Mouse (Mus musculus): ENCODE results near the gene Guf1. TPM values are rescaled to one million over a fixed set of nuclear protein-coding genes. Genes with fewer than 3 reads are reported as not detected.

The Guf1 gene
- total RNA-seq (2014; rRNA removed) (26.7 and 36.5 TPM in 2 replicates), polyA plus RNA-seq (2015; fragmentation: Nextera tagmentation; extraction: Ambion mirVana) (35.4 and 41.7 TPM in 2 replicates)

DNA sequence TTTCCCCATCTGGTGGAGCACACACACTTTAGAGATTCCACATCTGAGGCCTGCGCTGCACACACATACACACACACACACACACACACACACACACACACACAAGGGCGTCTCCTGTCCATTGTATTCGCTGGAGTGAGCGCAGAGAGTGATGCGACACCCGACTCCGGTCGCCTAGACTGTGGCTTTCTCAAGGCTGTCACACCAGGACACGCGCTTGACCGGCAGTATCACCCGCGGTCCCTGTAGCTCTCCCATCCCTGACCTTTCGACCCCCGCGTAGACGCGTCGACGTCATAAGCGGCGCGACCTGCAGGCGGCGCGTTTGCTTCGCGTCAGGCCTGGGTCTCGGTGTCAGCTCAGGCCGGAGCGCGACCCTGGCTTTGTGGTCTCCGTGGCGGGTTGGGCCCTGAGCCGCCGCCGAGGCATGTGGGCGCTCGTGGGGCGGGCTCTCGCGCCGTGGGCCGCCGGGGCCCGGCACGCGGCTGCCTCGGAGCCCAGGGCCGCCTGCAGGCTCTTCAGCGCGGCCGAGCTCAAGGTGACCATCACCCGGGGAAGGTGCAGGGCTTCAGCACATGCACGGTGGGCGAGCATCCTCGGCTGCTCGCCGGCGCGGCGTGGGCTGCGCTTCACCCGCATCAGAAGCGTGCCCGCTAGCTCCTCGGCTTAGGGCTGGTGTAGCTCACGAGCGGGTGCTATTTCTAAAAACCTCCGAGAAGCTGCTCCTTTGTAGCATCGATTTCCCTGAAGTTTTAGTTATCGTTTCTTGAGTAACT, at the start of gene Guf1:
Gene Guf1, plus strand, starts transcription at position 296 of the 776 bp plus-strand sequence.
- peak within 1 kb of the TSS; percentile 92 for H3K9ac ChIP-seq (replicated peaks; ENCODE audit: low read length)
- peak; percentile 96 for ATAC-seq
- peak; percentile 96 for DNase-seq (ENCODE audit: low spot score)
- H3K27ac ChIP-seq, result peak within 1 kb of the TSS; percentile 96
- TF ChIP-seq CTCF (IDR thresholded peaks at IDR 0.05; ENCODE audit: low read depth), result peak; percentile 52
- peak within 1 kb of the TSS; percentile 74 for H3K4me2 ChIP-seq (ENCODE audit: low read depth, low read length)
- peak within 1 kb of the TSS; percentile 77 for H3K4me3 ChIP-seq (ENCODE audit: low read length)
- no peaks in the 10 kb centered on the region for H3K9me3 ChIP-seq (ENCODE audit: low read length)
- no peaks in the 10 kb centered on the region for H3K4me1 ChIP-seq (ENCODE audit: insufficient read depth, low read length)
- no peaks in the 10 kb centered on the region for H3K27me3 ChIP-seq (ENCODE audit: insufficient read depth, low read length)
- WGBS, result under 1% methylated on average over 71 of the region's 72 CpGs
- peaks cover 7% of the 10 kb centered on the region; the same call in 1 of the 2 replicates for H3K36me3 ChIP-seq (ENCODE audit: insufficient read depth, low read length)

DNA sequence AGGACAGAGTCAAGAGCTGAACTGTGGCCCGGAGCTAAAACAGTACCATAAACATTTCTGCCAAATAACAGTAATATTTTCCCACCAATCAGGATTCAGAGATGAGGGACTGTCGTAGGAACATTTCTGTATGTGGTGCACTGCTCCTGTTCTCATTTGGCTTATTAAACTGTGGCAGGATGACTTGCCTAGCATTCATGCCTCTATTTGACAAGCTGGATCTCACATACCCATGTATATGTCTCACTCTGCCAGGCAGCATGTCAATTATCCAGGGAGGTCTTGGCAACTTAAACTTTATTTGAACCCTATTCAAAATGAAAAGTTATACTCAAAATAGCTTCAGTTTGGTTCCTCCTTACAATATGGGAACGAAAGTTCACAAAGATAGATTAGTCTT, 49.7 kb upstream of the Guf1 start:
- ATAC-seq, result no peak
- Histone ChIP-seq H3K27me3 (ENCODE audit: insufficient read depth, low read length) (no peaks in the 10 kb centered on the region), H3K36me3 (ENCODE audit: insufficient read depth, low read length) (no peaks in the 10 kb centered on the region), H3K4me3 (ENCODE audit: low read length) (no peak overlapping the region), H3K9ac (replicated peaks; ENCODE audit: low read length) (no peak overlapping the region), H3K9me3 (ENCODE audit: low read length) (no peaks in the 10 kb centered on the region), H3K4me1 (ENCODE audit: insufficient read depth, low read length) (no peaks in the 10 kb centered on the region), H3K4me2 (ENCODE audit: low read depth, low read length) (no peak overlapping the region), H3K27ac (no peak overlapping the region)
- no peak for DNase-seq (ENCODE audit: low spot score)
- TF ChIP-seq CTCF (IDR thresholded peaks at IDR 0.05; ENCODE audit: low read depth), result no peak
- WGBS, result 85% methylated on average over 3 of the region's 3 CpGs

DNA sequence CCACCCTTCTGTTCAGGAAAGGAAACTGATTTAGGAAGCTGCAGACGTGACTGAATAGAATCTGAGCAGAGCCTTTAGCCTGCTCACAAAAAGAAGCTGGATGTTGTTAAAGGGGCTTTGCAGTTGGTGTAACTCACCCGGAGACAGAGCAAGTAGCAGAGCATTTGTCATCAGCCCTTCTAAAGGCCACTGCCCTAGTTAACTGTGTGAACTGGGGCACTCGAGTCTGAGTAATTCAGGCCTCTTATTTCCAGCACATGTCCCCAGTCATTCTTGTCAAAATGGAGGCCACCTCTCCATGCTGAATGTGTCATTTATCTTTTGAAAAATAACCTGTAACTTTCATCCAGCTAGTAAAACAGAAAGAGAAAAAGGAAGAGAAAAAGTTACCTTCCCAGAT, 45.1 kb upstream of the Guf1 start:
- no peak for TF ChIP-seq CTCF (IDR thresholded peaks at IDR 0.05; ENCODE audit: low read depth)
- 59% methylated on average over 3 of the region's 3 CpGs for WGBS
- no peak for DNase-seq (ENCODE audit: low spot score)
- Histone ChIP-seq H3K4me3 (ENCODE audit: low read length) (no peak overlapping the region), H3K36me3 (ENCODE audit: insufficient read depth, low read length) (no peaks in the 10 kb centered on the region), H3K27me3 (ENCODE audit: insufficient read depth, low read length) (no peaks in the 10 kb centered on the region), H3K9me3 (ENCODE audit: low read length) (no peaks in the 10 kb centered on the region), H3K4me2 (ENCODE audit: low read depth, low read length) (no peak overlapping the region), H3K27ac (no peak overlapping the region), H3K4me1 (ENCODE audit: insufficient read depth, low read length) (no peaks in the 10 kb centered on the region), H3K9ac (replicated peaks; ENCODE audit: low read length) (no peak overlapping the region)
- no peak for ATAC-seq

DNA sequence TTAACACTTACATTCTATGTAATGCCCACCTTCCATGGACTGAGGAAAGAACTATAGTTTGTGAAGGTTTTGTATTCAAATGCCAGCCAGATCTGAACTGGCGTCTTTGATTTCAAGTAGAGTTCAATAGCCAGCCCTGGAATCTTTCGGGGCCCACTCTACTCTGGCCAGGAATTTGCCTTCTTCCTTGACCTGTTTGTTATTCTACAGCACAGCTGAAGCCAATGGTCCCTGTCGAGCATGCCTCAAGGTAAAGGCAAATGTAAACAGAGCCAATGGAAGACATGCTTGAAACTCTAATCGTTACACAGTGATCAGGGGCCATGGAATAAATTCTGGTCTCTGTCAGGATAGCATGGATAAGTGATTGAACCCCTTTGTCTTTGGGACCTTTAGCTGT, 44.5 kb upstream of the Guf1 start:
- DNase-seq (ENCODE audit: low spot score), result no peak
- Histone ChIP-seq H3K4me2 (ENCODE audit: low read depth, low read length) (no peak overlapping the region), H3K9me3 (ENCODE audit: low read length) (no peaks in the 10 kb centered on the region), H3K27me3 (ENCODE audit: insufficient read depth, low read length) (no peaks in the 10 kb centered on the region), H3K27ac (no peak overlapping the region), H3K9ac (replicated peaks; ENCODE audit: low read length) (no peak overlapping the region), H3K36me3 (ENCODE audit: insufficient read depth, low read length) (no peaks in the 10 kb centered on the region), H3K4me3 (ENCODE audit: low read length) (no peak overlapping the region), H3K4me1 (ENCODE audit: insufficient read depth, low read length) (no peaks in the 10 kb centered on the region)
- 82% methylated on average over 4 of the region's 4 CpGs for whole genome bisulfite sequencing
- no peak for TF ChIP-seq CTCF (IDR thresholded peaks at IDR 0.05; ENCODE audit: low read depth)
- ATAC-seq, result no peak

DNA sequence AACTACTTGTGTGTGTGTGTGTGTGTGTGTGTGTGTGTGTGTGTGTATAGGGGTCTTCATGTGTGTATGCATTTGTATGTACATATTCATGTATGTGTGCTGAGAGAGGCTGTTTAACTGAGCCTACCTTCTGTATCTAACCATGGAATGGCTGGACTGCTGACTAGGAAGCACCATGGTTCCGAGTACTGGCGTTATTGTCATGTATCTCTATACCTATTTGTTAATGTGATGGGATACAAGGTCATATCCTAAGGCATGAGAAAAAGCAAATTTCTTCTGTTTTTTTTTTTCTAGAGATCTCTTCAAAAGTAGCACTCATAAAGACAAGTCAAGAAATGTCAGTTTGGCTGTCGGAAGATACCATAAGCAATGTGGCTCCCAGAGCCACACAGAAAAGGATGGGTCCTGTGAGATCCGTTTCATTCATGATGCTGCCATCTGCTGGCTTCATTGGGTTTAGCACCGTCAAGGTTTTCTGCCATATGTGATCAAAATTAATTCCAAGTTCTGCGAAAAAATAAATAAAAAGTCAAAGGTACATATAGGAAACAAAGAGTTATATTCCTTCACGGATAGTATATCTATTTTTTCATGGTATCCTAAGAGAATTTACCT, 36.0 kb upstream of the Guf1 start:
- no peaks in the 10 kb centered on the region for H3K27me3 ChIP-seq (ENCODE audit: insufficient read depth, low read length)
- no peaks in the 10 kb centered on the region for H3K9me3 ChIP-seq (ENCODE audit: low read length)
- WGBS, result 32% methylated on average over 7 of the region's 7 CpGs
- DNase-seq (ENCODE audit: low spot score), result peak; percentile 87
- H3K4me2 ChIP-seq (ENCODE audit: low read depth, low read length), result no peak overlapping the region
- peak; percentile 63; the same call in 1 of the 2 replicates for ATAC-seq
- H3K4me3 ChIP-seq (ENCODE audit: low read length), result no peak overlapping the region
- TF ChIP-seq CTCF (IDR thresholded peaks at IDR 0.05; ENCODE audit: low read depth), result peak; percentile 80
- H3K9ac ChIP-seq (replicated peaks; ENCODE audit: low read length), result no peak overlapping the region
- H3K27ac ChIP-seq, result no peak overlapping the region
- no peaks in the 10 kb centered on the region for H3K36me3 ChIP-seq (ENCODE audit: insufficient read depth, low read length)
- H3K4me1 ChIP-seq (ENCODE audit: insufficient read depth, low read length), result no peaks in the 10 kb centered on the region

DNA sequence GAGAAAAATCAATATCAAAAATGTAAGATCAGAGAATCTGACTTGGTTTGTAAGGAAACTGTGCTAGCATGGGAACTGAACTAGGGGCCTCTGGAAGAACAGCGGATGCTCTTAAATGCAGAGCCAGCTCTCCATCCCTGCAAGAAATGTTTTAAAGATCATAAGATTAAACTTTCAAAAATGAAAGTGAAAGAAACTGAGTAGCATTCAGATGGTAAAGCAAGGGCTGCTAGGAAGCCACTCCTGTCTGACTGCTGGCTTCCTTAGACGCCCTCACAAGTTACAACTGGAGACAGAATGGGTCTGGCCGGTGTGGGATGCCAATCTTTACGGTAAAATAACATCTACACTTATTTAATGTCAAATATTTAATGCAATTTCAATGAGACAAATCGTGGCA, 34.7 kb upstream of the Guf1 start:
- no peaks in the 10 kb centered on the region for H3K4me1 ChIP-seq (ENCODE audit: insufficient read depth, low read length)
- 72% methylated on average over 5 of the region's 5 CpGs for WGBS
- no peak for TF ChIP-seq CTCF (IDR thresholded peaks at IDR 0.05; ENCODE audit: low read depth)
- H3K9me3 ChIP-seq (ENCODE audit: low read length), result no peaks in the 10 kb centered on the region
- no peak for ATAC-seq
- no peaks in the 10 kb centered on the region for H3K36me3 ChIP-seq (ENCODE audit: insufficient read depth, low read length)
- no peak overlapping the region for H3K9ac ChIP-seq (replicated peaks; ENCODE audit: low read length)
- no peak for DNase-seq (ENCODE audit: low spot score)
- H3K4me3 ChIP-seq (ENCODE audit: low read length), result no peak overlapping the region
- no peaks in the 10 kb centered on the region for H3K27me3 ChIP-seq (ENCODE audit: insufficient read depth, low read length)
- H3K4me2 ChIP-seq (ENCODE audit: low read depth, low read length), result no peak overlapping the region
- no peak overlapping the region for H3K27ac ChIP-seq

DNA sequence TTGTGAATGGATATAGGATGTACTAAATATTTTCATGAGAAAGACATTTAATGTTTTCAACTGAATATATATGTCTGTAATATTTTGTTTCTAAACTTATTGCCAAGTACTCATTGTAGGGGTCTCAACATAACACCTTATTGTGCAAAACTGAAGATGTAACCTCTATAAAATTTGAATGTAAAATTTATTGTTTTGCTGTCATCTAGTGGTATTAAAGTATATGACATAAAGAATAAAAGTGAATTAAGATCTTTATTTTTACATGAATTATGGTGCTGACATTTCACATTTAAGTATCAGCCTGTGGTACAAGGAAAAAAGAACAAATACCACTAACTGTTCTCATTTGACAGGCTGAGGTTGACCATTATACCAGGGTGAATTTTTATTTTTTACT, 32.8 kb upstream of the Guf1 start:
- Histone ChIP-seq H3K27ac (no peak overlapping the region), H3K4me2 (ENCODE audit: low read depth, low read length) (no peak overlapping the region), H3K27me3 (ENCODE audit: insufficient read depth, low read length) (no peaks in the 10 kb centered on the region), H3K4me3 (ENCODE audit: low read length) (no peak overlapping the region), H3K36me3 (ENCODE audit: insufficient read depth, low read length) (no peaks in the 10 kb centered on the region), H3K9me3 (ENCODE audit: low read length) (no peaks in the 10 kb centered on the region), H3K9ac (replicated peaks; ENCODE audit: low read length) (no peak overlapping the region), H3K4me1 (ENCODE audit: insufficient read depth, low read length) (no peaks in the 10 kb centered on the region)
- DNase-seq (ENCODE audit: low spot score) (no peak), ATAC-seq (no peak)
- peak; percentile 47 for TF ChIP-seq CTCF (IDR thresholded peaks at IDR 0.05; ENCODE audit: low read depth)
